Mouse (Mus musculus): ENCODE measurements at regions not wholly inside any gene's neighbourhood (a gene's known extent, or its start where the extent isn't known, plus 50 kb on each side); places are given as distances from the start of the nearest gene placed in this dataset.

DNA sequence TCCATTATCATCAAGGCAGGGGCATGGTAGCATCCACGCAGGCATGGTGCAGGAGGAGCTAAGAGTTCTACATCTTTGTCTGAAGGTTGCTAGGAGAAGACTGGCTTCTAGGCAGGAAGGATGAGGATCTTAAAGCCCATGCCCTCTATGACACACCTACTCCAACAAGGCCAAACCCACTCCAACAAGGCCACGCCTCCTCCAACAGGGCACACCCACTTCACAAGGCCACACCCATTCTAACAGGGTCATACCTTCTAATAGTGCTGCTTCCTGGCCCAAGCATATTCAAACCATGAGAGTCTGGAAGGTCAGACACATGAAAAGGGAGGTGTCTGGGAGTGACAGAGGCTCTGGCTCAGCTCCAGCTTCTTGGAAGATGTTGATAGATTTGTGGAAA is 89.0 kb downstream of the 2410131K14Rik start:
- no peak for ATAC-seq (ENCODE audit: low FRiP score)
- Histone ChIP-seq H3K9me3 (replicated peaks) (no peaks in the 10 kb centered on the region), H3K9ac (replicated peaks) (no peak overlapping the region), H3K4me2 (no peak overlapping the region), H3K36me3 (no peaks in the 10 kb centered on the region), H3K27ac (replicated peaks) (no peak overlapping the region), H3K27me3 (replicated peaks) (0 out of 2 replicates have a peak, but pooled peaks cover 4% of the 10 kb centered on the region), H3K4me3 (replicated peaks) (no peak overlapping the region), H3K4me1 (peaks cover 18% of the 10 kb centered on the region)
- 95% methylated on average over 2 of the region's 2 CpGs for WGBS

DNA sequence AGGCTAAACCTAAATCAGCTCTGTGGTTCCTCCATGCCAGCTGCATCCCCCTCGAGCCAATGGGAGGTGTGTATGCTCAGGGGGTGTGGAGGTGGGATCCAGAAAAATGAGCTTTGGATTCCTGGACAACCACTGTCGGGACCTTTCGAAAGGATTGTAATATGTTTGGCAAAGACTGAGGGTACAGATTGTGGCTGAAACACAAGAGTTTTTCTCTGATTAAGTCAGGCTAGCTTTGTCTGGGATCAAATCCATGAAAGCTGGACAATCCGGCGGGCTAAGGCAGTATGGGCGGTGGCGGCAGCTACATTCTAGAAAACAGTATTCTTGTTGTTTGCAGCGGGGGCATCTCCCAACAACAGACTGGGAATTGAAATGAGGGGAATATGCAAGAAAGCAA is 93.2 kb downstream of the 2410131K14Rik start:
- Histone ChIP-seq H3K27ac (replicated peaks) (no peak overlapping the region), H3K4me1 (0 out of 2 replicates have a peak, but pooled peaks cover 4% of the 10 kb centered on the region), H3K4me2 (no peak overlapping the region), H3K4me3 (replicated peaks) (no peak overlapping the region), H3K36me3 (no peaks in the 10 kb centered on the region), H3K9me3 (replicated peaks) (no peaks in the 10 kb centered on the region), H3K9ac (replicated peaks) (no peak overlapping the region), H3K27me3 (replicated peaks) (no peaks in the 10 kb centered on the region)
- WGBS = 88% methylated on average over 8 of the region's 8 CpGs
- ATAC-seq (ENCODE audit: low FRiP score) = no peak

DNA sequence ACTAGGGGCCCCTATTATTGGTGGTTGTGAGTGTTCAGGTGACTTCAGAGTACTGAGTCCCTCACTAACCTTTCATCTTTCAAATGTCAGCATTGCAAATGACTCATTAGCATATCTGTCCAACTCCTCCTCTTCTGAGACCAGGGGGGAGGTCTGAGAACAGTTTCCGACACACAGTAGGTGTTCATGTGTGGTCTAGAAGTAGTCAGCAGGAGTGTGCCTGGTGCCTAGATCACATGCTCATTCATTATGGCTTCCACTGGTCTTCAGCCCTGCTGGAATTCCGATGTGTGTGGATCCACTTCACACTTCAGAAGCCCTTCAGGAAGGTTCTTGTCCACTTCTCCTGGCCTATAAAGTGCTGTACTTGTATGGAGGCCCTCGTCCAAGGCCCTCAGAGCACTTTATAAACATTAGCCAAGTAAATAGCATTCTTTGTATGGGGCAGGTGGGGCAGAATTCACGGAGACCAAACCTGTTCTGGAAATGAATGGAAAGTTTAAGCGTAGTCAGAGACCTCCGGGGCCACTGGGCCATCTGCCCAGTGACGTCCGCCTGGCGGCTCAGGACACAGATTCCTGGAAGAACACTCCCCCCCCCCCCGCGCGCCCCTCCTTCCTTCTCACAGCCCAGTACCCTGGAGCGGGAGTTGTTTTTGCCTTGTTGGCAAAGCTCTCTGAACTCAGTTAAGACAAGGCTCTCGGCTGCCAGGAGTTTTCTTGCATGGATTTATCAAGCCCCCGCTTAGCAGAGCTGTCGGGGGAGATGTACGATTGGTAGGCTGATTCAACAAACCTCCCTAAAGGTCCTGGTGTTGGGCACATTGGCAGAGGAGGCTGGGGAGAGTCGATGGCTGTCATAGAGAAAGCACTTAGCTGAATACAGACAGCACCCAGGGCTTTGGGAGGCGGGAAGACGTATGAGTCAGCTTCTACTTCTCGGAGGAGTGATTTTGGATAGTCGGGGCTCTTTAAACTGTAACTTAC is 94.9 kb downstream of the 2410131K14Rik start:
- no peaks in the 10 kb centered on the region for H3K27me3 ChIP-seq (replicated peaks)
- H3K4me2 ChIP-seq = no peak overlapping the region
- no peak overlapping the region for H3K9ac ChIP-seq (replicated peaks)
- H3K4me1 ChIP-seq = peaks cover 16% of the 10 kb centered on the region
- 62% methylated on average over 22 of the region's 22 CpGs for WGBS
- H3K4me3 ChIP-seq (replicated peaks) = no peak overlapping the region
- H3K9me3 ChIP-seq (replicated peaks) = no peaks in the 10 kb centered on the region
- peak; percentile 57; the same call in 1 of the 2 replicates for ATAC-seq (ENCODE audit: low FRiP score)
- H3K27ac ChIP-seq (replicated peaks) = no peak overlapping the region; the same call in 1 of the 2 replicates
- no peaks in the 10 kb centered on the region for H3K36me3 ChIP-seq

DNA sequence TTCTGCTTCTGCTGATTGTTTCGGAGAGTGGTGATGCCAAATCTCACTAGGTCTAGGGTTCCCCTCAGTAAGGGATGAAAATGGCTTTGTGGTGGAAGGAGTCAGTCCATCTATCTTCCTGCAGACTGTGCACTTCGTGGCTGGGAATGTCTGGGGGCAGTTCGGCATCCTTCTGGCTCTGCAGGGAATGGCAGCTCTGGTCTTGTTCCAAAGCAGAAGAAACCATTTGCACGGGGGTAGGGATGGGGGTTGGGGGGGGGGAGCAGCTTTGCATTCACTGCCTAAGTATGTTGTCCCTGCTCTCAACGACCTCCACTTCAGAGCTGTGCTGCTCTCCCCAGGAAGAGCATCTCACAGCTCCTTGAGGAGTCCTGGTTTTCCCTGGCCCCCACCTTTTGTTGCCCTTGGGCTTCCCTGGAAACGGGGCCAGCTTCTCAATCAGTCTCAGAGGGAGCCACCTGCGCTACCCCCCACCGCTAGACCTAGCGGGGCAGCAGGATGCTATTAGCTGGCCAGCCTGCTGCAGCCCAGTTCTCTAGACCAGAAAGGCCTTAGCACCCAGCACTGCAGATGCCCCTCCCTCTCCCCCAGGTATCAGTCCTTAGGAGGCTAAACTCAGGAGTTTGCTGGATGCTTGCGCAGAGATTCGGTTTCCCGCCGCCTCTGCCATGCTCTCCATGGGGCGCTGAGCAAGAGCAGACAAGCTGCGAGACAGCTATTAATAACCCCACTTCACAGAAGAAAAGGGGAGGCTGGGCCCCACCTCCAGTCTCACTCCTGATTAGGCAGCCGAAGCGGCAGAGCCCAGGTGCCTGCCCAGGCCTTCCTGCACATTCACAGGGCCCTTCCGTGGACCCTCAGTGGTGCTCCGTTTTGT is 98.7 kb downstream of the 2410131K14Rik start:
- Histone ChIP-seq H3K4me1 (peaks cover 16% of the 10 kb centered on the region), H3K9ac (replicated peaks) (no peak overlapping the region), H3K4me3 (replicated peaks) (no peak overlapping the region), H3K27me3 (replicated peaks) (no peaks in the 10 kb centered on the region), H3K27ac (replicated peaks) (no peak overlapping the region), H3K4me2 (no peak overlapping the region), H3K9me3 (replicated peaks) (no peaks in the 10 kb centered on the region), H3K36me3 (no peaks in the 10 kb centered on the region)
- no peak for ATAC-seq (ENCODE audit: low FRiP score)
- 15% methylated on average over 19 of the region's 19 CpGs for WGBS

DNA sequence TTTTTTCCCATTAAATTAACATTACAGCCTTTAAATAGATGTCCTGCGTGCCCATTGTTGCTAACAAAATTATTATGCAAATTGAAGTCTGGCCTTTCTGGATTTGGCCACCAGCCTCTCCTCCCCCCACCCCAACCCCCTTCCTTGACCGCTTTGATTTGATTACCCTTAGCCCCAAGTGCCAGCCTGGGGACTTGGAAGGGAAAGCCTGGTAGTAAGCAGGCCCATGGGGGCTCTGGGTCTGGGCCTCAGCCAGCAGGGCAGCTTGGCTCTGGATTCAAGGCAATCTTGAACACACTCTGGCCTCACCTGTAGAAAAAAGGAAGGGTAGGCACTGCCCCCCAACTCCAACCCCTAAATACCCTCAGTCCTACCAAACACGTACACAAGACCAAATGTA is 100.2 kb downstream of the 2410131K14Rik start:
- Histone ChIP-seq H3K4me1 (peaks cover 15% of the 10 kb centered on the region), H3K4me2 (no peak overlapping the region), H3K27me3 (replicated peaks) (no peaks in the 10 kb centered on the region), H3K27ac (replicated peaks) (no peak overlapping the region), H3K9me3 (replicated peaks) (no peaks in the 10 kb centered on the region), H3K9ac (replicated peaks) (no peak overlapping the region), H3K36me3 (no peaks in the 10 kb centered on the region), H3K4me3 (replicated peaks) (no peak overlapping the region)
- no peak for ATAC-seq (ENCODE audit: low FRiP score)
- WGBS = 50% methylated on average over 3 of the region's 3 CpGs

DNA sequence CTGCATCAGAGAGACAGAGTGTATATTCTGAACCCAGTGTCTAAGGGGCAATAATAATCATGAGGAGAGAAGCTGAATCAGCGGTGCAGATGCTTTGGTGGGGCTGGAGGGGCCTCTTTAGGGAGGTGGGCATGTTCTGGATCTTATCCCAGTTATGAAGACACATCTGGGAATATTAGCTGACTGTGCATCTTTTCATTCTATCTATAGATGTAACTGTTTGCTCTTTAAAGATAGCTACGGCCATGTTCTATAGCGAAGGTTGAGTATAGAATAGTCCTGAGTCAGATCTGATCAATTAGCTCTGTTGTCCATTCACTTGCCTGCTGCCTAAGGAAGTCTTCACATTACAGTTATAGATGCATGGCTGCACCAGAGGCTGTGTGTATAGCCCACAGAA is 104.0 kb downstream of the 2410131K14Rik start:
- 86% methylated on average over 3 of the region's 3 CpGs for WGBS
- Histone ChIP-seq H3K9me3 (replicated peaks) (no peaks in the 10 kb centered on the region), H3K4me2 (no peak overlapping the region), H3K36me3 (no peaks in the 10 kb centered on the region), H3K9ac (replicated peaks) (no peak overlapping the region), H3K27me3 (replicated peaks) (no peaks in the 10 kb centered on the region), H3K4me3 (replicated peaks) (no peak overlapping the region), H3K27ac (replicated peaks) (no peak overlapping the region), H3K4me1 (peaks cover 8% of the 10 kb centered on the region)
- ATAC-seq (ENCODE audit: low FRiP score) = no peak

DNA sequence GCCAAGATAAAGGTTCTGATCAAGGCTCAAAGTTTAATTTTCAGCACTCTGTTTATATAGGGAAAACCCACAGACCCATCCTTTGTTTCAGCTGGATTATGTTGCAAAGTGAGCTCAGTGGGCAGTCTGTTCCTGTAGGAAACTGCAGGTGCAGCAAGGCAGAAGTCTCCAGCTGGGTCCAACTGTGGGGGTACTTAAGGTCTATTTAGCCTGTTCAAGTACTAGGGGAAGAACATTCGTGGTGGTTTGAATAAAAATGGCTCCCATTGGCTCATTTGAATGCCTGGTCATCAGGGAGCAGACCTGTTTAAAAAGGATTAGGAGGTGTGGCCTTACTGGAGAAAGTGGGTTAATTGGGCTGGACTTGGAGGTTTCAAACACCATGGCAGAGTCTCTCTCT is 106.3 kb downstream of the 2410131K14Rik start:
- Histone ChIP-seq H3K36me3 (no peaks in the 10 kb centered on the region), H3K4me2 (no peak overlapping the region), H3K4me3 (replicated peaks) (no peak overlapping the region), H3K9me3 (replicated peaks) (no peaks in the 10 kb centered on the region), H3K9ac (replicated peaks) (no peak overlapping the region), H3K4me1 (peaks cover 19% of the 10 kb centered on the region), H3K27ac (replicated peaks) (no peak overlapping the region), H3K27me3 (replicated peaks) (no peaks in the 10 kb centered on the region)
- no peak for ATAC-seq (ENCODE audit: low FRiP score)
- WGBS = 37% methylated on average over 1 of the region's 1 CpGs

DNA sequence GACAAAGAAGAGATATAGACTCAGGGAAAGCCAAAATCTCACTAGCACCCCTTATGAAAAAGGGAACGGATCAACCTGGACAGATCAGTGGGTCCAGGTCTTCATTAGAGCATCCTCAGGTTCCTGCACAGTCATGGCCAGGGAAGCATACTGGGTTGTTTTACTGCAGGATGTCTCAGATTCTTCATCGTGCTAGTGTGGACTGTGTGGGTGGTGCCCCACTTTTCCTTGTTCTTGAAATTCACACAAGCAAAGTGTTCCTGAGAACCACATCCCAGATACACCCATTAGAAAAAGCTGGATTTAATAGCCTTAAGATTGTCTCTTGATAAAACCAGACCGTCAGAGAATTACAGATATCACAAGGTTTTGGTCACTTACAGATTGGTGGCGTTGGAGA is 107.1 kb downstream of the 2410131K14Rik start:
- Histone ChIP-seq H3K27ac (replicated peaks) (no peak overlapping the region), H3K4me2 (no peak overlapping the region), H3K36me3 (no peaks in the 10 kb centered on the region), H3K4me1 (peaks cover 19% of the 10 kb centered on the region), H3K4me3 (replicated peaks) (no peak overlapping the region), H3K9me3 (replicated peaks) (no peaks in the 10 kb centered on the region), H3K9ac (replicated peaks) (no peak overlapping the region), H3K27me3 (replicated peaks) (no peaks in the 10 kb centered on the region)
- ATAC-seq (ENCODE audit: low FRiP score) = no peak
- 93% methylated on average over 4 of the region's 4 CpGs for WGBS

DNA sequence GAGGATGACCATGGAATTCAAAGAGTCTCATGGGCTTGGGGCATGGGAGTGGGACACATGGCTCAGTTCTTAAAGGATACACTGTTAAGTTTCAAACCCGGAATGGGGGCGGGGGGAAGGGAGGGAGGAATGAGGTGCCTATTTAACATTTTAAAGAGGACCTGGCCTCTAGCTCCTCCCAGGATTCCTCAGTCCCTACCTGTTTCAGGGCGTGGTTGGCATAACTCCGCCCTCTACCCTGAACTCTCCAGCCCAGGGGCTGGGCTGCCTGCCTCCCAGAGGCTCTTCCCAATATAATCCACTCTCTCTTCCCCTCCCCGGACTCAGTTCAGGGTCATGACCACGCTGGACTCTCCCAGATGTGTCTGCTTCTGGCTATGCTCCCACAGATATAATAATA is 108.0 kb downstream of the 2410131K14Rik start:
- H3K4me2 ChIP-seq = no peak overlapping the region
- H3K4me1 ChIP-seq = peaks cover 19% of the 10 kb centered on the region
- H3K9ac ChIP-seq (replicated peaks) = no peak overlapping the region
- no peaks in the 10 kb centered on the region for H3K27me3 ChIP-seq (replicated peaks)
- H3K36me3 ChIP-seq = no peaks in the 10 kb centered on the region
- no peak overlapping the region for H3K4me3 ChIP-seq (replicated peaks)
- no peaks in the 10 kb centered on the region for H3K9me3 ChIP-seq (replicated peaks)
- WGBS = 44% methylated on average over 6 of the region's 6 CpGs
- no peak overlapping the region for H3K27ac ChIP-seq (replicated peaks)
- ATAC-seq (ENCODE audit: low FRiP score) = no peak

DNA sequence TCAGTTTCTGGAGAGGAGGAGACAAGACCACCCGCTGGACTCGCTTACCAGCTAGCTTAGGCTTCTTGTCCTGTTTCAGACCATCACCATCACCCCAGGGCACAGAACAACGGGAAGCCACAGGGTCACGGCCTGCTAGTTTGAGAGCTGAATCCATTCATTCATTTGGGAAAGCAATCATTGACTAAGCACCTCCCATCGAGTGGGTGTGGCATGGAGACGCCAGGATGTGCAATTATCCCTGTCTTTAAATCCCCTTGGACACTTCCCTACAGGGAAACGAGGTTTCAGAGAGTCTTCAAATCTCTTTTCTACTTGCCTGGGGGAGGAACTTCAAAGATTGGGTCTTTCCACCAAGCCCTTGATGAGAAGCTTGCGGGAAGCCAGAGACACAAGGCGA is 108.7 kb downstream of the 2410131K14Rik start:
- no peak overlapping the region for H3K4me2 ChIP-seq
- ATAC-seq (ENCODE audit: low FRiP score) = no peak

DNA sequence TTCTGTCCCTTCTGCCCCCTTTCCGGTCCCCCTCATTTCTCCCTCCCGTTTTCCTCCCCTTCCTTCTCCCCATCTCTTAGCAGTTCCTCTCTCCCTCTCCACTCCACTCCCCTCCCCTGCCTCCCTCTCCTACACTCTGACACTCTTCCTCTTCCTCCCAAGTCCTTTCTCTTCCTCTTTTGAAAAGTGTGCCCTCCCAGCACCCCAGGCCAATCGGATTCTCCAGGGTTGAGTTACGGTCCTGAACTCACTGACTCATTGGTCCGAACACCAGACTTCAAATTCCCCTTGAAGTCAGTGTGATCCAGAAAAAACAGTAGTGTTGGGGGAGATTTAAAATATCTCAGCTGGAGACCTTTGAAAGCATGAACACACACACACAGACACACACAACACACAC is 109.1 kb downstream of the 2410131K14Rik start:
- 41% methylated on average over 5 of the region's 5 CpGs for WGBS
- Histone ChIP-seq H3K4me3 (replicated peaks) (no peak overlapping the region), H3K9me3 (replicated peaks) (no peaks in the 10 kb centered on the region), H3K4me2 (no peak overlapping the region), H3K27ac (replicated peaks) (no peak overlapping the region), H3K9ac (replicated peaks) (no peak overlapping the region), H3K36me3 (no peaks in the 10 kb centered on the region), H3K4me1 (peaks cover 19% of the 10 kb centered on the region), H3K27me3 (replicated peaks) (no peaks in the 10 kb centered on the region)
- no peak for ATAC-seq (ENCODE audit: low FRiP score)

More for the DNA sequence above, 108.7 kb downstream of the 2410131K14Rik start:
- Histone ChIP-seq H3K4me1 (peaks cover 19% of the 10 kb centered on the region), H3K27me3 (replicated peaks) (no peaks in the 10 kb centered on the region), H3K36me3 (no peaks in the 10 kb centered on the region), H3K9me3 (replicated peaks) (no peaks in the 10 kb centered on the region), H3K27ac (replicated peaks) (no peak overlapping the region), H3K9ac (replicated peaks) (no peak overlapping the region), H3K4me3 (replicated peaks) (no peak overlapping the region)
- 22% methylated on average over 9 of the region's 9 CpGs for WGBS

Data from neural tube, embryonic 15.5 days (tissue).